Mouse (Mus musculus): ENCODE data around the gene Rcc1.
A peak's percentile ranks its signal among the peaks of the same experiment; 100 is the strongest.
"Not testable (repeated sequence)": the region's sequence is repeated elsewhere in the genome, so short reads cannot be mapped to it uniquely, and the experiment has no call there.

Gene Rcc1

DNA sequence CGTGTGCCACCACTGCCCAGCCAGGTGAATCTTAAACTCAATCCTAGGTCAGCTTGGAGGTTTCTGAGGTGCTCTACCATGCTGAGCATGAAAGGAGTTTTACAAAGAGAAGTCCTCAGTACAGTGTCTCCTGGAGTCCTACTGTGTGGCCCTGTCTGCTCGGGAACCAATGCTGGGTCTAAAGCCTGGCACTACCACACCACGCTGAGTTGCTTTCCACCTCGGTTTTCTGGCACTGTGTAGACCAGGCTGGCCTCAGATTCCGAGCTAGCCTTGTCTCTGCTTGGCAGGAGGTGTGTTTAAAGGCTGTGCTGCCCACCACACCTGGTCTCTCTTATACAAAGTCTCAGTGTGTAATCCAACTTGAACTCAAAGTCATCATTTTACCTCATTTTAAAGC lies 40.8 kb downstream of the Rcc1 start:
- no peak for DNase-seq (ENCODE audit: low spot score in 2 of 2)

DNA sequence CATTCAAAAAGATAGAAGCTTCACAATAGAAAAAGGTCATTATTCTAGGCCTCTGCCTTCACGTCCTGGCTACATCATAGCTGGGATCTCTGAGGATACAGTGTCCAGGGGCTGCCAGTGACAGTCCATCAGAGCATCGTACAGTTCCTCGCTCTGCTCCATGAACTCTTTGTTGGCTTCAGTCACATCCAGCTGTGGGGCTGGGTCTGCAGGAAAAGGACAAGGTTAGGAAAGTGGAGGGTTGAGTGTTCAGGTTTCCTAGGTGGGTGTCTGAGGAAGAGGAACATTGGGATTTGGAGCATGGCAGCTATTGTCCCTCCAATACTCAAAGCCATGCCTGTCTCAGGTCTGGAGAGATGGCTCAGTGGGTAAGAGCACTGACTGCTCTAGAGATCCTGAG lies 41.6 kb downstream of the Rcc1 start:
- DNase-seq (ENCODE audit: low spot score in 2 of 2), result no peak

- no peak for DNase-seq (ENCODE audit: low spot score in 2 of 2)
Measured at GRCm38 (mm10) chr4:132311209-132311608, 42.2 kb downstream of the Rcc1 start.

- DNase-seq (ENCODE audit: low spot score in 2 of 2), result no peak
Measured at GRCm38 (mm10) chr4:132309849-132310472, 43.4 kb downstream of the Rcc1 start.

DNA sequence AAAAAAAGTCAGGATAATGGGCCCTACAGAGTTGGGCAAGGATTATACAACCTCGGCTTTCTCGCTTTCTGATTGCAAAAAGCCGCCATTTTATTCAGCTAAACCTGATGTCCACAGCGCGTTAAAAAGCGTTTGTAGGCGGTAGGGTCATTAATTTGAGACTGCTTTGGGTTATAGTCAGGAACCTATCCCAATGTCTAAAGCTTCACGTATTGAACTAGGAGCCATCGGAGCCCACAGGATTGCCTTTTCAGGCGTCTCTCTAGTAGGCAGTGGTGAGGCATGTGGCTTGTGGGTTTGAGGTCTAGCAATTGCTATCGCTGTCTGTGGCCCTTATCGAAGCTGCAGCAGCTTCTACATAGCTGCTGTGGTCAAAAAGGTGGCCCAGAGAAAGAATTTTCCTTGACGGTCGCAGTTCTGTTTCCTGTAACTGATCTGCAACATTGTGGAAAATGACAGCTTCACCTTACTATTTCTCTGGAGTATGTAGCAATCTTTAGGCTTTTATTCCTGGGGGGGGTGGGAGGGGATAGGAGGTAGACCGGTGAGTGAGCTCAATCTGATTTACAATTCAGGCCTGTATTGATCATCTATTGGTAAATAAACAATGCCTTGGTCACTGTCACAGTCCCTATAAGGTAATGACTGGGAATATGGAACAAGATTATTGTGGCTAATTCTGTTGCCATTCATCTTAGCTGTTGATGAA lies 44.1 kb downstream of the Rcc1 start:
- no peak for DNase-seq (ENCODE audit: low spot score in 2 of 2)

DNA sequence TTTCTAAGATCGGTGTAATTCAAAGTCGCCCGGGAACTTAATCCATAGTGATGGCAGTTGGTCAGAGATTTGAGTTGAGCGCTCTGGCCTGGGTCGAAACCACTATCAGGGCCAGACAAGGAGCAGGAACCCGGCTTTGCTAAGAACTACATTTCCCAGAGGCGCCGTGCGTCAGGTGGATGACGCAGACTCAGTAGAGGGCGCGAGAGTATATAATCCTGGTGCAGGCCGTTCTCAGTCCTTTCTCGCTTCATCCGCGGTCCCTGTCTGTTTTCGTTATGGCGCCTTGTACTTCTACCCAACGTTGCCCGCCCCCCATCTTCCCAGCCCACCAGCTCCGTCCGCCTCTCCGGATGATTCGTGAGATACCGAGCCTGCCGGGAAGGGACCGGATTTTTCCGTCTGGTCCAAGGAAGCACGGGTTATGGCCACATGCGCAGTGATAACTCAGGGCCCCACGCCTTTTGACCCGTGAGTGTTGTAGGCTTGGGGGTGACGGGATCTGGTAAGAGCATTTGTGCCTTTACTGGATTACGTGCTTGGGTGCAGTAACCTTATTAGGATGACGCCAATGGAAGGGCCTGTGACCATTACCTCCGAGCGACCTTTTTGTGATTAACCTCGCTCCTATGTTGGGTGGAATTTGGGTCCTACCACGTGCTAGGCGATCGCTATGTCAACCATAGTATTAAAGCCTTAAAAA lies 44.8 kb downstream of the Rcc1 start:
- peak; percentile 84 to 90 for DNase-seq (ENCODE audit: low spot score in 2 of 2)

DNA sequence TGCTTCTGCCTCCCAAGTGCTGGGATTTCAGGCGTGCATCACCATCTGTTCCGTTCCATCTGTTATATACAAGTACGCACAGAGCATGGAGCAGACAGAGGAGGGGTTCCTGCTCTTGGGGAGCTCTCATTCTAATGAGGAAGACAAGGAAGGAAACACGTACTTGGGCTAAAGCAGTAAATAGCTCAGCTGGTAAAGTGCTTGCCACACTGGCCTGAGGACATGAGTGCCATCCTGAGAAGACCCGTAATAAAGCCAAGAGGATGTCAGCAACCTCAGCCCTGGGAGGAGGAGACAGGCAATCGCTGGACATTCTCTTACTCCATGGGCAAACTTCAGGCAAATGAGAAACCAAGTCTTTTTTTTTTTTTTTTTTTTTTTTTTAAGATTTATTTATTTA lies 47.4 kb downstream of the Rcc1 start:
- no peak for DNase-seq (ENCODE audit: low spot score in 2 of 2)

DNA sequence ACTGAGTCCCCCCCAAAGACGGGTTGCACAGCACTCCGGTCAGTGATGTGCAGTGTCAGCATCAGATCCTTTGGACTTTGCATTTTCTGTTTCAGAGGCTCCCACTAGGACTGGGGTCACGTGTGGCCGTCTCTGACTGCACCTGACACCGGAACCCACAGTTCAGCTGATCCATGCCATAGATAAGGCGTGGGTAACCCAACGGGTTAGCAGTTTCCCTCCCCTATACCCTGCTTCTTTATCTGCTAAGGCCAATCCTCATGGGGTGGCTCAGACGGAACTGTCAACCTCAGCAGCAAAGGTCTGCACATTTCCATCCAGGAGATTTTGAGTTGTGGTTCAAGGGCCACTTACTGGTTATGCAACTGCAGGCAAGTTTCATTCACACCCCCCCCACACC lies 48.1 kb downstream of the Rcc1 start:
- no peak for DNase-seq (ENCODE audit: low spot score in 2 of 2)

DNA sequence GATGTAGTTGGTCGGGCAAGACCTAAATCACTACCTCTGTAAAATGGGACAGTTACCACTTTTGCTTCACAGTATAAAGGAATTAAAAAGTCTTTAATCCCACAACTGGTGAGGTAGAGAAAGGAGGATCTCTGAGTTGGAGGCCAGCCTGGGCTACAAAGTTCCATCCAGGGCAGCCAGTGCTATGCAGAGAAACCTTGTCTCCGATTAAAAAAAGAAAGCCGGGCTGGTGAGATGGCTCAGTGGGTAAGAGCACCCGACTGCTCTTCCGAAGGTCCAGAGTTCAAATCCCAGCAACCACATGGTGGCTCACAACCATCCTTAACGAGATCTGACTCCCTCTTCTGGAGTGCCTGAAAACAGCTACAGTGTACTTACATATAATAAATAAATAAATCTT lies 49.9 kb downstream of the Rcc1 start:
- not testable (repeated sequence) for DNase-seq (ENCODE audit: low spot score in 2 of 2)

GRCm38 (mm10) chr4:132302939-132303479 lies 50.4 kb downstream of the Rcc1 start, which contains the start of gene Rab42:
Rab42 (minus strand) TSS chr4:132303385.
- DNase-seq (ENCODE audit: low spot score in 2 of 2), result peak; percentile 35 to 44

DNA sequence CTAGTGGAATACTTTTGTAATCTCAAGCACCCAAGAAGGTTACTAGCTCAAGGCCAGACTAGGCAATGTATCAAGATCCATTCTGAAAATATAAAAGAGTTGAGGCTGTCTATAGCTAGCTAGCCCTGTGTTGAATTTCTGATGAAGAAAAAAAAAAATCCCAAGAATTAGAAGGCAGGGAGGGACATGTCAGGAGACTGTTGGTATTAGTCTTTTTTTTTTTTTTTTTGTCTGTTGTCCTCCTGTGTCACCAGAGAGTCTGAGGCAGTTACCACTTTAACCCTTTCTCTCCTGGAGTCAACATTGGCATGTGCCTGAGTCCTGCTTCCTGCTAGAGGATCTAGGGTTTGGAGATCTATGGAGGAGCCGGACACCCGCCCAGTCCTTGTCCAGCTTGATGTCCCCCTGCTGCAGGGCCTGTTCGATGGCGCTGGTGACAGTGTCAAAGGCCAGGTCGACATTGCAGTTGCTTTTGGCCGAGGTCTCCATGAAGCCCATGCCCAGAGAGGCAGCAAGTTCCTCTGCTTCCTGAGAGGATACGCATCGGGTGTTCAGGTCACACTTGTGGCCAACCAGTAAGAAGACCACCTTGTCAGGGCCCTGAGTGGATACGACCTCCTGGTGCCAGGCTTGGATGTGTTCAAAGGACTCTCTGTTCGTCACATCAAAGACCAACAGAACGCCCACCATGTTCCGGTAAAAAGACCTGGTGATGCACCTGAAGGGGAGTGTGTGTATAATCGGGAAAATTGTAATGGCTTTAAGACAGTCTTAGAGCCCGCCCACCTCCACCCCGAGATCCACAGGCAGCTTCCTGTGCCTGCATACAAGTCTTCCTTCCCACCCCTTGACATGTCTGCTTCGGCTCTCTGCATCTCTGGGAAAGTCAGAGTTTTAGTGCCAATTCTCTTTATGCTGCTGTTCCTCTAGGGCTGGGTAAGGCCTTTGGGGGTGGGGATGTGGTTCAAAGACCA lies 51.2 kb downstream of the Rcc1 start:
- no peak for DNase-seq (ENCODE audit: low spot score in 2 of 2)

DNA sequence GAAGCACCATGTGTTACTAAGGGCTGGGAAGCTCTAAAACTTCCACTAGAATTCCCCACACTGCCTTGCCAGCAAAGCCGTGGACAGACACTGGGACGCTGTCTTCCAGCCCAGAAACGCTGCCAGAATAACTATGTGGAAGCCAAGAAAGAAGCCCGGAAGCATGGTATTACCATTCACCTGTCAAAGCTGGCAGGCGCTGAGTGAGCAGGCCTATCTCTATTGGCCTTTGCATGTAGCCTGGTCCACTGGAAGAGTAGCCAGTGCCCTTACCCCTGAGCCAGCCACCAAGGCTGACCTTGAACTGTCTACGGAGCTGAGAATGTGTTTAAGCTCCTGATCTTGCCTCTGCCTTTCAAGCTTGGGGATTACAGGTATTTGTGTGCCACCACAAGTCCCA lies 51.9 kb downstream of the Rcc1 start:
- DNase-seq (ENCODE audit: low spot score in 2 of 2), result no peak

DNA sequence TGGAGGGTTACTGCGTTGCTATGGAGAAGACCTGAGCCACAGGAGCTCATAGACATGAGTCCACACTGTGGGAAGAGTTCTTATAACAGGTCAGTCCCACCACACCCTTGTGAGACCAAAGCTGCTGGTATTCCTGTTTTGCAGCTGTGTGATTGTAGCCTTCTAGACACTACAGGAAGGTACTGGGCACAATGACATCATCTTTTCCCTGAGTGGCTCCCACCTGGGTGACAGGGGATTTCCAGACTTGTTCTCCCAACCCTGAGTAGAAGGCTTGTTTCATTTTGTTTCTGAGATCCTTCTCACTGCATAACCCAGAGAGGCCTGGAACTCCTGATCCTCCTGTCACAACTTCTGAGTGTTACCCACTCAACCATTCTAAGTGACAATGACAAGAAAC lies 53.6 kb downstream of the Rcc1 start:
- no peak for DNase-seq (ENCODE audit: low spot score in 2 of 2)

GRCm38 (mm10) chr4:132295696-132296390 lies 57.6 kb downstream of the Rcc1 start:
- DNase-seq (ENCODE audit: low spot score in 2 of 2), result no peak

GRCm38 (mm10) chr4:132293682-132294240 lies 59.6 kb downstream of the Rcc1 start:
- no peak for DNase-seq (ENCODE audit: low spot score in 2 of 2)

- peak in 1 of 2 experiments; percentile 35 for DNase-seq (ENCODE audit: low spot score in 2 of 2)
Measured at GRCm38 (mm10) chr4:132292988-132293387, 60.4 kb downstream of the Rcc1 start.

DNA sequence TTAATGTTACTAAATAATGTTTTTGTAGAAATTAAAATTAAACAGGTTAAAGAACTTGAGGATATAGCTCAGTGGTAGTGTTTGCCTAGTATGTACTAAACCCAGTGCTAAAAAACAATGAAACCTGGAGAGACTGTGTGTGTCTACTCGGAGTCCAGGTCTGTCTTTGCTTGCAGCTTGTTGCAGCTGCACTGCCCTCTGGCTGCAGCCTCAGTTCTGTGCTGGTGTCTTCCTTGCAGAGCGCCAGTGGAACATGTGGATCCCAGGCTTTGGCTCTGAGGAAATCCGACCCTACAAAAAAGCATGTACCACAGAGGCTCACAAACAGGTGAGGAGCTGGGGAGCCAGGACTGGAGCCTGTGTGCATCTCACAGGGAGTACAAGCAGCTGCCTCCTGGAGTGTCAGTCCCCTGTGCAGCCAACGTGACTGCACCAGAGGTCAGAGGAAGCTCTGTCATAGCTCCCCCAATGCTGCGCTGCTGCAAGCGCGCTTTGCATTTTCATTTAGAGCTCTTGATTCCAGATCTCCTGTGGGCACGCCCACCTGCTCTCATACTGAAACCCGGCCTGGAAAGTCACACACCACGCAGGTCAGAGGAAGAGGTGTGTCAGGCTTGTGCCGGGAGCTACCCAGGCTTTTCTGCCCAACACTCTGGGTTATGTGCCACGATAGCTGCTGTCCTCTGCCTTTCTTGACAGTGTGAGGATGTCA lies 61.6 kb downstream of the Rcc1 start:
- DNase-seq (ENCODE audit: low spot score in 2 of 2), result no peak

DNA sequence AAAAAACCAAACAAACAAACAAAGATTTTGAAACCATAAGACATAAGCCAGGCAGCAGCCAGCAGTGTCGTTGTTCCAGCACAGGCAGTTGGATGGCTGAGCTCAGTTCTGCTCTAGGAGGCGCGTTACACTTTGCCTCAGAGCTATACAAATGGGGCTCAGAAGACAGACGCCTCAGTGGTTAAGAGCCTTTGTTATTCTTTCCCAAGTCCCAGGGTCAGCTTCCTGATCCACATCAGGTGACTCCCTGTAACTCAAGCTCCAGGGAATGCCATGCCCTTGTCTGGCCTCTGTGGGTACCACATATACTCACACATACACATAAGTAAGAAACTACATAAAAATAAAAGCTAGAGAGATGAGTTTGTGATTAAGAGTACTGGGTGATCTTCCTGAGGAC lies 62.3 kb downstream of the Rcc1 start:
- DNase-seq (ENCODE audit: low spot score in 2 of 2), result no peak

DNA sequence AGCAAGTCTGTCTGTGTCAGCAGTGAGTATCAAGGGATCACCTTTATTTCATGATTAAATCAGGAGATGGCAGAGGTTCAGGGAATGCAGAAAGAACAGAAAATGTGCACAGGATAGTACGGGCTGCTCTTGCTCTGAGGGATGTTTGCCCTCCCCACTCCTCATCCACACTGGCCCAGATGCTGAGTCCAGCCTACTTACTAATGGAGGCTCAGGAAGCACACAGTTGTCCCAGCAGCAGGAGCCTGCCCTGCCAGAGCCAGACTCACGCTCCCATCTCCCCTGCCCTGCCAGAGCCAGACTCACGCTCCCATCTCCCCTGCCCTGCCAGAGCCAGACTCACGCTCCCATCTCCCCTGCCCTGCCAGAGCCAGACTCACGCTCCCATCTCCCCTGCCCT lies 64.6 kb downstream of the Rcc1 start:
- DNase-seq (ENCODE audit: low spot score in 2 of 2), result not testable (repeated sequence)

All from frontal cortex, postnatal 14 days (tissue).